Mouse (Mus musculus) forebrain, embryonic 11.5 days (tissue): ENCODE measurements around the gene Grb2. TPM values are rescaled to one million over a fixed set of nuclear protein-coding genes. Genes with fewer than 3 reads are reported as not detected.
A peak's percentile ranks its signal among the peaks of the same experiment; 100 is the strongest.

Experiments used
- ATAC-seq: fragments of 200-750 bp; cut with Nextera tagmentation; replicated peaks from 2 replicates; pipeline ENCODE4 v1.8.0; 2017; ENCODE audit warnings: moderate TSS enrichment; ENCODE audit not compliant: low FRiP score
- DNase-seq: peaks from one replicate; pipeline ENCODE4 v3.0.0-alpha.2; 2017; ENCODE audit warnings: low spot score
- H3K27ac ChIP-seq: fragments of 300-500 bp; sonication (generic); 2 replicates; pipeline ENCODE4 v1.5.1; 2014; ENCODE audit warnings: low read depth, low read length
- H3K27me3 ChIP-seq: fragments of 300-500 bp; sonication (generic); 2 replicates; pipeline ENCODE4 v1.6.1; 2014; ENCODE audit warnings: mild to moderate bottlenecking, low read length, mixed read lengths; ENCODE audit not compliant: control insufficient read depth, insufficient read depth
- H3K36me3 ChIP-seq: fragments of 300-500 bp; sonication (generic); 2 replicates; pipeline ENCODE4 v1.6.1; 2014; ENCODE audit warnings: mild to moderate bottlenecking, low read length, moderate library complexity, mixed read lengths; ENCODE audit not compliant: control insufficient read depth, insufficient read depth
- H3K4me1 ChIP-seq: fragments of 300-500 bp; sonication (generic); replicated peaks from 2 replicates; pipeline ENCODE4 v1.6.1; 2014; ENCODE audit warnings: low read length, mixed read lengths; ENCODE audit not compliant: control insufficient read depth, insufficient read depth
- H3K4me2 ChIP-seq: fragments of 300-500 bp; sonication (generic); 2 replicates; pipeline ENCODE4 v1.6.1; 2014; ENCODE audit warnings: low read depth, mild to moderate bottlenecking, low read length, moderate library complexity, mixed read lengths; ENCODE audit not compliant: severe bottlenecking
- H3K4me3 ChIP-seq: fragments of 300-500 bp; sonication (generic); 2 replicates; pipeline ENCODE4 v1.5.1; 2014; ENCODE audit warnings: low read depth, low read length
- H3K9ac ChIP-seq: fragments of 300-500 bp; sonication (generic); 2 replicates; pipeline ENCODE4 v1.6.1; 2014; ENCODE audit warnings: low read length
- H3K9me3 ChIP-seq: fragments of 300-500 bp; sonication (generic); 2 replicates; pipeline ENCODE4 v1.6.1; 2016; ENCODE audit warnings: low read length, mixed read lengths; ENCODE audit not compliant: control insufficient read depth
- WGBS: fragments of 180-500 bp; shearing (Covaris S2); extraction: QIAGEN DNeasy Blood & Tissue Kit; methylation state at CpG from one replicate; pipeline ENCODE4 v1.1.7; 2014; 5-methylcytosine and 5-hydroxymethylcytosine counted together
- polyA plus RNA-seq: library from polyadenylated mRNA; unstranded; fragments of >200 nt; fragmentation: Nextera tagmentation; extraction: Ambion mirVana; gene quantifications from 2 replicates; pipeline ENCODE4 v1.2.1, GENCODE M21; 2014

Gene Grb2
- polyA plus RNA-seq, 1 experiment from 2014 or later = 63.0 TPM

GRCm38 (mm10) chr11:115626824-115627616 lies 81.4 kb downstream of the Grb2 start:
- Histone ChIP-seq H3K4me1 (no peaks in the 10 kb centered on the region), H3K9me3 (no peaks in the 10 kb centered on the region), H3K4me2 (peak overlapping the region; percentile 57), H3K4me3 (peak overlapping the region; percentile 53), H3K36me3 (0 out of 2 replicates have a peak, but pooled peaks cover 2% of the 10 kb centered on the region), H3K27ac (no peak overlapping the region), H3K27me3 (no peaks in the 10 kb centered on the region), H3K9ac (peak overlapping the region; percentile 67)
- no peak for ATAC-seq
- WGBS = 57% methylated on average over 11 of the region's 11 CpGs
- DNase-seq = no peak

DNA sequence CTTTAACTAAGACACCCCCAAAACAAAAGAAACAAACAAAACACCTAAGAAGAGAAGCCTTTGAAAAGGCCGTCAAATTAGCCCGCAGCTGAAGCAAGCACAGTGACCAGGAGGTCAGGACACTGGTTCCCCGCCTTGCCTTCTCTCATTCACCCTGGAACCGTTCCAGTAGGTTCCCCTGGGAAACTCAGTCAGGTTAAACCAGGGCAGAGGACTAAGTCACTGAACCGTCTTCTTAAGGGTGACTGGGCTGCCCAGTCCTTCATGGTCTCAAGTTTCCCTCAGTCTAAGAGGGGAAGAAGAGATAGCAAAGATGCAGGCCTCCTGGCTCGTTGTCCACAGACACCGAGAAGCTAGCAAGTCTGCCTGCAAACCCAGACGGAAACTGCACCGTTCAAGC lies 82.5 kb downstream of the Grb2 start:
- ATAC-seq (no peak), DNase-seq (no peak)
- no peak overlapping the region for H3K4me2 ChIP-seq
- H3K4me3 ChIP-seq = no peak overlapping the region
- no peak overlapping the region for H3K27ac ChIP-seq
- no peak overlapping the region for H3K9ac ChIP-seq
- WGBS = 84% methylated on average over 9 of the region's 9 CpGs
- H3K27me3 ChIP-seq = no peaks in the 10 kb centered on the region
- no peaks in the 10 kb centered on the region for H3K4me1 ChIP-seq
- no peaks in the 10 kb centered on the region for H3K9me3 ChIP-seq
- H3K36me3 ChIP-seq = 0 out of 2 replicates have a peak, but pooled peaks cover 2% of the 10 kb centered on the region

DNA sequence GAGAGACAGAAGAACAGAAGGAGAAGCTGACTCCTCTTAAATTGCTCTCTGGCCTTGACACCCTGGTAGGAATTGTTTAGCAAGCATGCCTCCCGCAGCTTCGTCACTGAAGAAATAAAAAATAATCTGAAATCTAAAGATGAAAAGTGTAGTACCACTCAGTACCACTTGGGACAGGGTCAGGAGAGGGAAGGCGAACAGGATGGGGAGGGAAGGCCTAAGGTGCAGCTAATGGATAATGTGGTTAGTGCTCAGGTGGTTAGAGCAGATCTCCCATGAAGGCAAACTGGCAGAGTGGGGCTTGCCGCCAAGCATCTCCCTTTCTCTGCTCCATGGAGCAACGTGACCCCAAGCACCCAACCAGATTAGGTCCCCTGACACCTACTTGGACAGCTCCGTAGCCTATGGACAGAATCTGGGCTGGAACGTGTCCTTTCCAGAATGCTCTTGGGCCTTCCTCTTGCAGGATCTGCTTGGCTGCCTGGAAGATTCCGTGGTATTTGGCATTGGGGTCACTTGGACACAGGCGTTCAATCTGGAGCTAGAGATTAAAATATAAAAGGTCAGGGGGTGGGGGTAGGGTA lies 84.8 kb downstream of the Grb2 start:
- no peak for DNase-seq
- no peak for ATAC-seq
- WGBS = 79% methylated on average over 9 of the region's 9 CpGs
- Histone ChIP-seq H3K27me3 (no peaks in the 10 kb centered on the region), H3K4me3 (no peak overlapping the region), H3K27ac (no peak overlapping the region), H3K9ac (no peak overlapping the region), H3K36me3 (0 out of 2 replicates have a peak, but pooled peaks cover 2% of the 10 kb centered on the region), H3K4me2 (no peak overlapping the region), H3K4me1 (no peaks in the 10 kb centered on the region), H3K9me3 (no peaks in the 10 kb centered on the region)

DNA sequence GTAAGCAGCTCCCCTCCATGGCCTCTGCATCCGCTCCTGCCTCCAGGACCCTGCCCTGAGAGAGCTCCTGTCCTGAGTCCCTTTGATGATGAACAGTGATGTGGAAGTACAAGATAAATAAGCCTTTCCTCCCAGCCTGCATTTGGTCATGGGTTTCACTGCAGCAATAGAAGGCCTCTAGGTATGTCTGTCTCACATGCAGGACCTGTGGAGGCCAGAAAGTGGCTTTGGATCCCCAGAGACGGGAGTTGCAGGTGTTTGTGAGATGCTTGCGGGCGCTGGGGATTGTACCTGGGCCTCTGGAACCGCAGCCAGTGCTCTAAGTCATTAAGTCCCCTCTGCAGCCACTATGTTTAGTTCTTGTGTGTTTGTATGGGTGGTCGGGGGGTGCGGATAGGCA lies 88.4 kb downstream of the Grb2 start:
- Histone ChIP-seq H3K9me3 (no peaks in the 10 kb centered on the region), H3K4me3 (no peak overlapping the region), H3K36me3 (0 out of 2 replicates have a peak, but pooled peaks cover 2% of the 10 kb centered on the region), H3K27ac (no peak overlapping the region), H3K4me1 (0 out of 2 replicates have a peak, but pooled peaks cover 1% of the 10 kb centered on the region), H3K27me3 (no peaks in the 10 kb centered on the region), H3K4me2 (no peak overlapping the region), H3K9ac (no peak overlapping the region)
- ATAC-seq (no peak), DNase-seq (no peak)
- WGBS = 96% methylated on average over 7 of the region's 7 CpGs

GRCm38 (mm10) chr11:115618732-115619516 lies 89.5 kb downstream of the Grb2 start:
- no peak overlapping the region for H3K4me3 ChIP-seq
- H3K4me2 ChIP-seq = no peak overlapping the region
- no peak for ATAC-seq
- H3K27ac ChIP-seq = no peak overlapping the region
- 0 out of 2 replicates have a peak, but pooled peaks cover 1% of the 10 kb centered on the region for H3K4me1 ChIP-seq
- H3K27me3 ChIP-seq = no peaks in the 10 kb centered on the region
- WGBS = 88% methylated on average over 16 of the region's 16 CpGs
- H3K36me3 ChIP-seq = 0 out of 2 replicates have a peak, but pooled peaks cover 2% of the 10 kb centered on the region
- no peak overlapping the region for H3K9ac ChIP-seq
- DNase-seq = no peak
- no peaks in the 10 kb centered on the region for H3K9me3 ChIP-seq

GRCm38 (mm10) chr11:115618001-115618400 lies 90.4 kb downstream of the Grb2 start:
- Histone ChIP-seq H3K36me3 (0 out of 2 replicates have a peak, but pooled peaks cover 2% of the 10 kb centered on the region), H3K4me2 (no peak overlapping the region), H3K27ac (no peak overlapping the region), H3K4me3 (no peak overlapping the region), H3K9me3 (no peaks in the 10 kb centered on the region), H3K9ac (no peak overlapping the region), H3K27me3 (no peaks in the 10 kb centered on the region), H3K4me1 (peaks cover 6% of the 10 kb centered on the region)
- WGBS = 81% methylated on average over 2 of the region's 2 CpGs
- ATAC-seq = no peak
- DNase-seq = no peak

- DNase-seq (no peak), ATAC-seq (no peak)
- Histone ChIP-seq H3K9me3 (no peaks in the 10 kb centered on the region), H3K27ac (no peak overlapping the region), H3K36me3 (no peaks in the 10 kb centered on the region), H3K4me2 (no peak overlapping the region), H3K4me3 (no peak overlapping the region), H3K27me3 (no peaks in the 10 kb centered on the region), H3K9ac (no peak overlapping the region), H3K4me1 (peaks cover 10% of the 10 kb centered on the region)
- WGBS = 85% methylated on average over 6 of the region's 6 CpGs
These were observed 91.5 kb downstream of the Grb2 start for GRCm38 (mm10) chr11:115616893-115617292.

DNA sequence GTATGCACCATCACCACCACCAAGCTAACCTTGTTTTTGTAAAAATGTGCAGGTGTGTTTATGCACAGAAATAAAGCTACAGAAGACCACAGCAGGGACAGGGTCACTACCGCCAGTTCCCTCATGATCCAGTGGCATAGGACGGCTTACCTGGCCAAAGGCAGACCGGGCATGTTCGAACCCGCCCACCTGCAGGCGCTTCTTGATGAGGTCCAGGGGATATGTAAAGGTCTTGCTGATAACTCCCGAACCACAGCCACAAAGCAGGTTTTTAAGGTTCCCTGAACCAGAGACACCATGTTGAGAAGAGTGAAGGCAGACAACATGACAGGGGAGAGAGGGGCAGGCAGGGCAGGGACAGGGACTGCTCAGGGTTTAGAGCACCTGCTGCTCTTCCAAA lies 92.0 kb downstream of the Grb2 start:
- Histone ChIP-seq H3K27me3 (no peaks in the 10 kb centered on the region), H3K9ac (no peak overlapping the region), H3K27ac (no peak overlapping the region), H3K9me3 (no peaks in the 10 kb centered on the region), H3K4me3 (no peak overlapping the region), H3K36me3 (no peaks in the 10 kb centered on the region), H3K4me2 (no peak overlapping the region), H3K4me1 (peaks cover 14% of the 10 kb centered on the region)
- DNase-seq (no peak), ATAC-seq (no peak)
- 93% methylated on average over 7 of the region's 7 CpGs for WGBS
